Mouse (Mus musculus) cerebellum, adult 9-11 months (tissue): ENCODE data around the gene Tuba3a.

Source experiments
- DNase-seq: peaks from one replicate; pipeline ENCODE4 v3.0.0; 2022

The Tuba3a gene

DNA sequence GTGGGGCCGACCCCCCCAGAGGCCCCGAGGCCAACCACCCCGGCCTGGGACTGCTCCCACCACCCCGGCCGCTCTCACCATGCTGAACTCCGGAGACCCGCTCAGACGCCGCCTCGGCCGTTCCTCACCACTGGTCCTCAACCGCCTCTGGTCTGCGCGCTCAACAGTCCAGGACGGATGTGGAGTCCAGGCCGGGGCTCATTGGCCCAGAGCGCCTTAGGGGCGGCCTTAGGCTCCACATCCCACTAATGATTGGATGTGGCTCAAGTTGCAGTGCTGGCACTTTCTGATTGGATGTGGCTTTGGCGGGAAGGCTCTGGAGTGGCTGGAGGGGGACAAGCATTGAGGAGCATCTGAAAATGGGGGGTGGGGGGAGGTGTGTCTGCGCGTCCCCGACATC lies at the start of gene Tuba3a:
TSS of gene Tuba3a (minus strand) at position 153 of the 400 bp plus-strand sequence.
- DNase-seq: no peak

DNA sequence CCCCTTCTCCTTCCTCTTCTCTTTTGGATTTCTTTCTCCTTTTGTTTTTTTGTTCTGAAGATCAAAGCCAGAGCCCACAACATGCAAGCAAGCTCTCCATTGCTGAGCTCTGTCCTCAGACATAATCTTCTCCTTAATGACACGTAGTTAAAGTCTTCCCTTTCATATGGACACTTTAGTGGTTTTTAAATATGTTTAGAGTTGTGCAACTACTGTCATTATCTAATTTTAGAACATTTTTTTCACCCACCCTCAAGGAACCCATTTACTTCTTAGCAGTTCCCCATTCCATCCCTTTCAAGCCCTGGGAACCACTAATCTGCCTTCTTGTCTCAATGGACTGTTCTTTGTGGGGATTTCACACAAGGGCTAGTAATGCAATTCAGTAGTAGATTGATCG lies 48.5 kb upstream of the Tuba3a start:
- no peak for DNase-seq

DNA sequence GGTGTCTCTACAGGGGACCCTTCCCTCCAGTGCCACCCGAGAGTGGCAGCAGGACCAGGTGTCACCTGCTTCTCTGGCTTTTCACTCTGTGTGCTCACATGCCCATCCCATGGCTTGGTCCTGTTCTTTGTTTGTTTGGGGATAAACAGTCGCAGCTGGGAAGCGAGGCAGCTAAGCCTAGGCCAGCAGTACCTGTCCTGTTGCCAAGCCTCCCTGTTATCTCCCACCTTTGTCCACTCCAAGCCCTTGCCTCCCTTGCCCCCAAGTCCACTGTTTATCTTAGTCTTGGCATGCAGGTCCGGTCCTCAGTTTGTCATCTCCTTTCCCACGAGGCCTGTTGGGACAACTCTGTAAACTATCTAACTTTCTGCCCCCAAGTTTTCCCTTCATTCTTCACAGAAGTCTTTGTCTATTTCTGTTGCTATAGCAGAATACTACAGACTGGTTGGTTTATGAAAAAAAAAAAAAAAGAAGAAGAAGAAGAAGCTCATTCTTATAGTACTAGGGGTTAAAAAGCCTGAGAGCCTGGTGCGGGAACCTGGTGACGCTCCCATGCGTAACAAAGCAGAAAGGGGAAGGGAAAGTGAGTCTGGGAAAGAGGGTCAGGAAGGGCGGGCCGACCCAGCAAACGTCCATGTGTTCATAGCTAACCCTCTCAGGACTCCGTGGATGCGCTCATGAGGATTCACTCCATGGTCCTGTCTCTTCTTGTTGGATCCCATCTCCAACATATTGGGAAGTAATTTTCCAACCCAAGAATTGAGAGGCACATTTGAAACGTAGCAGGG lies 47.5 kb upstream of the Tuba3a start:
- no peak for DNase-seq

- DNase-seq: peak; percentile 47
These were observed 44.9 kb upstream of the Tuba3a start for GRCm38 (mm10) chr6:125330626-125331326.

DNA sequence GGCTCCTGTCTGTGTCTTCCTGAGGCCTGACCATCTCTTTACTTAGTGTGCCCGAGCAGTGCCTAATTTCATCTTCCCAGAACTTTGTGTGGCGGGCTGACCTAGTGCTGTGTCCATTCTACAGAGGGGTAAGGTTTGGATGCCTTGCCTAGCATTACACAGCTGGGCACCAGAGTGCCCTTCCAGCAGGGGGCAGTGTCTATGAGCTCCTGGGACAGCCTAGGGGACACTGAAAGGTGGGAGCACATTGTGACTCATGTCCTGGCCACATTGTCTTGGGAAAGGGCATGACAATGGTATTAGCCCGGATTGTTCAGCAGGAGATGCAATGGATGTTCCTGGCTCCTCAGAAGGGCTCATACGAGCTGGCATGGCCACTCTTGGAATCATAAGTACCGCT lies 42.4 kb upstream of the Tuba3a start:
- no peak for DNase-seq

DNA sequence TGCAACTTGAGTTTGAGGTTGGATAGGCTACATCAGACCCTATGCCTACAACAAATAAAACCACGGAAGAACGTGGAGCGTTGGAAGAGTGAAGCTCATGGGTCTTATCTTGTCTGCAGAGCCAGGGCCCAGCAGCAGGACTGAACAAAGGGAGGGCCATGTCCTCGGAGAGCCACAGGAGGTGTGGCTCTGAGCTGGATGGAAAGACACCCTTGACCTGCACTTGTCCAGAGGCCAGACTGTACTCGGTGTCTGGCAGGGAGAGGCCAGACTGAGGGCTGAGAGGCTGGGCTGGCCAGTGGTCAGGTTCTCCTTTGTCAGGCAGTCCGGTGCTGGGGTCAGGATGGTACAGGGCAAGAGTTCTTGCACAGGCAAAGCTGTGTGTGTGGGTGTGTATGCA lies 39.5 kb upstream of the Tuba3a start:
- no peak for DNase-seq

- no peak for DNase-seq
These were observed 37.7 kb upstream of the Tuba3a start for GRCm38 (mm10) chr6:125323547-125323946.

- no peak for DNase-seq
These were observed 37.0 kb upstream of the Tuba3a start for GRCm38 (mm10) chr6:125322794-125323193.

- DNase-seq: no peak
These were observed 35.4 kb upstream of the Tuba3a start for GRCm38 (mm10) chr6:125321114-125321855.

GRCm38 (mm10) chr6:125320323-125320722 lies 34.5 kb upstream of the Tuba3a start, which contains the start of gene Scnn1a:
Scnn1a (plus strand) TSS chr6:125320659.
- DNase-seq: no peak

DNA sequence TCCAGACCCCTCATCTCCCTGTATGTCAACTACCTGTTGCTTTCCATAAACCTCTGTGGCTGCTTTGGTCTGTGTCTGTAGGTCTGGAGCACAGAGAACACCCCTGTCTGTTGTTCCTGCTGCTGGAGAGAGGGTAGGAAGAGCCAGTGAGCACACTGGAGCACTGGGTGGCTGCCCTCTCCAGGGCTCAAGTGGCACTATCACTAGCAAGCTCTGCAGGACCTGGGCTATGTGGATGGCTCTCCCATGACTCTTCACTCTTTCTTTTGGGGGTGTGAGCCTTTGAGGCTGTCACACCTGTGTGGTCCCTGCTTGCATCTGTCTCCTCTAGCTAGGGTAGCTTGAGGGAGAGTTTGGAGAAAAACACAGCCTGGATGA lies 34.1 kb upstream of the Tuba3a start:
- no peak for DNase-seq

- DNase-seq: no peak
These were observed 33.4 kb upstream of the Tuba3a start for GRCm38 (mm10) chr6:125318981-125319918.

DNA sequence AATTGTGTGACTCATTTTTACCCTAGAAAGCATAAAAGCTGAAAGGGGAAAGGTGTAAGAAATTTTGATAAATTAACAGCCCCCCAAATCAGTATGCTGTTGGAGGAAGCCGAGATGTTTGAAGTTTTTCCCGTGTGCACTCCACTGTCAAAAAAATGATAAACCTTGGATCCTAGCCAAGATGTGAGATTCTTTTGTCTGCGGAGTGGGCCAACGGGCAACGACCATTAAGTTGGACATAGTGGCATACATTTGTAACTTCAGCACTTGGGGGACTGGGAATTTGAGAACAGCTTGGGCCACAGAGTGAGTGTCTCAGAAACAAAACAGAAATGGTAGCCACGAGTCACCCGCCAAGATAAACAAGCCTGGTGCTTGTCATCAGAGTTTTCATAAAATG lies 31.2 kb upstream of the Tuba3a start:
- no peak for DNase-seq

- DNase-seq: no peak
These were observed 28.9 kb upstream of the Tuba3a start for GRCm38 (mm10) chr6:125314746-125315145.

GRCm38 (mm10) chr6:125314231-125314563 lies 28.4 kb upstream of the Tuba3a start:
- DNase-seq: no peak

DNA sequence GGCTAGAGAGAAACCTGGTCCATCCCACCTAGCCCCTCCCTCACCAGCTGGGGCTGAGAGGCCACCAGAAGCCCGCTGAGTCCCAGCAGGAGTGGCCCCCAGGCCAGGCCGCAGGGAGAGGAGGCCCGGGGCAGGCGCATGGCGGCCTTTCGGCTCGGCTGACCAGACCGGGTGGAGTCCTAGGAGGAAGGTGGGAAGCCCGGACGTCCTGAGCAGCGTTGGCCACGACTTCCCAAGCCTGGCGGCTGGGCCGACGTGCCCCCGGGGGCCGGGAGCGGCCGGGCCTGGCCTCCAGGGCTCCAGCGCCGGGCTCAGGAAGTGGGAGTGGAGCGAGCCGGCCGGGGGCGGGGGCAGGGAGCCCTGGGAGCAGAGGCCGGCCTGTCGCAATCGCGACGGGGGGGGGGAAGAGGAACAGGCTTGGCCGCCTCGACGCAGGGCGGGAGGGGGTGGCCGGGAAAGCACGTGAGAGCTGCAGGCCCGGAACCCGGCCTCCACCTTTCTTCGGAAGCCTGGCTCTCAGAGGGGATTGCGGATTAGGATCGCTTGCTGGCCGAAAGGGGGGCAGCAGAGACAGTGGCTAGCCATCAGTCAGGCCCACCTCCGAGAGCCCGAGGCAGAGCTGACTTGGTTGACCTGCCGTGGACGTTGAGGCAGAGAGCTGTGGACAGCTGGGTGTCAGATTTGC lies 27.8 kb upstream of the Tuba3a start, which contains the start of gene Ltbr:
TSS of gene Ltbr (minus strand) at position 340 of the 685 bp plus-strand sequence.
- DNase-seq: peak; percentile 35

DNA sequence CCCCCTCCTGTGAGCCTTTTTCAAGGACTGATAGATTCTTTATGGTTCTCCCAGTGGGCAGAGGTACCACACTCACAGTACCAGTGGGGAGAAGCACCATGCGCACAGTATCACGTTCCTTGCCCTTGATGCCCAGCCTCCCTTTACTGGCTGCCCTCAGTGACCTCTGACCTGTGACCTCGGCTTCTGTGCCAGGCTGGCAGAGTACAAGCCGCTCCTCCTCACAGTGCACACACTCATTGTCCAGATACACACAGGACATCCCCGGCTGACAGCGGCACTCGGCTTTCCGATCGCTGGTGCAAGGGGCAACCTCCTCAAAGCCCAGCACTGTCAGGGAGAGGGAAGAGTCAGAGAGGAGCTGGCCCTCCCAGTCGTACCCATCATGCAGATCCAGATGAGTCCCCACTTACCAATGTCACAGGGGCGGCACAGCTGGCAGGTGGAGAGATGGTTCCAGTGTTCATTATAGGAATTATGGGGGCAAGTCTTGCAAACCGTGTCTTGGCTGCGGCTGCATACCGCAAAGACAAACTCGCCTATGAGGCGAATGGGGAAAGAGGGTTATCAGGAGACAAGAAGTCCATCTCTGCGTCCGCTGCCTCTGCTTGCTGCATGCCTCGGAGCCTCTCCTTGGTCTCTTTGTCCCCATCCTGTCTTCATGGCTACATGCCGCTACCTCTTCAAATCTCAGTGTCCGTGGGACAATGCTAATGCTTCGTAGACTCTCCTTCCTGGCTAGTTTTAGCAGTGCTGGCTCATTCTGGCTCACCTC lies 26.9 kb upstream of the Tuba3a start:
- no peak for DNase-seq

- no peak for DNase-seq
These were observed 26.3 kb upstream of the Tuba3a start for GRCm38 (mm10) chr6:125312171-125312570.

DNA sequence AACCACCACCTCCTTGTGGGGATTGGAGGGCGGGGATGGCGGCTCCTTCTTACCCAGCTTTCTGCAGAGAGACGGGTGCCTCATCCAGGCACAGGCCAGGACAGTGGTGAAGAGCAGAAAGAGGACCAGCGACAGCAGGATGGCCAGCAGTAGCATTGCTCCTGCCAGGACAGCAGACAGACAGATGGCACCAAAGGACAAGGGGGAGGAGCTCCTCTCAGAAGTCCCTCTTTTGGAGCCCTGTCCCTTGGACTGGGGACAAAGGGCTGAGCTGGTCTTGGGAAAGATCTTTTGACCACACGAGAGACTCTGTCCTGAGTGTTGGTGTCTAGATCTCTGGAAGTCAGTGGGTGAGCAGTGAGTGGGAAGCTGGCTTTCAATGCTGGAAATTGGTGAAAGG lies 23.6 kb upstream of the Tuba3a start:
- no peak for DNase-seq

DNA sequence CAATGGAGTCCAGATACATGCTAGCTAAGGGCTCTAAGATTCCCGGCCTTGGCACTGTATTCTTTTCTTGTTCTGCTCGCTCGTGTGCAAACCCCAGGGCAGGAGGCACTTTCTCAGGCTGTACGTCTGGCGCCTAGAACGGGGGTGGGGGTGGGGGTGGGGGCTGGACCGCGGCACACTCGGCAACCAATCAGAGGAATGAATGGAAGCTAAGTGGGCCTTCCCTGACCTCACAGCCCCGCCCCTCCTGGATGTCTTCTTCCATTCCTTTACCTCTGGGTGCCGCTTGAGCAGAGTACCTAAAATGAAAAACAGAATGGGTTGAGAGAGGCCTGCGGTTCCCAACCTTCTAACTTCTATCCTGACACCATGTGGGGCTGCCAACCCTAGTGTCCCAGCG lies 23.1 kb upstream of the Tuba3a start:
- no peak for DNase-seq

GRCm38 (mm10) chr6:125307091-125307490 lies 21.2 kb upstream of the Tuba3a start:
- no peak for DNase-seq
